Mouse (Mus musculus): ENCODE measurements at regions not wholly inside any gene's neighbourhood (a gene's known extent, or its start where the extent isn't known, plus 50 kb on each side); places are given as distances from the start of the nearest gene placed in this dataset.

DNA sequence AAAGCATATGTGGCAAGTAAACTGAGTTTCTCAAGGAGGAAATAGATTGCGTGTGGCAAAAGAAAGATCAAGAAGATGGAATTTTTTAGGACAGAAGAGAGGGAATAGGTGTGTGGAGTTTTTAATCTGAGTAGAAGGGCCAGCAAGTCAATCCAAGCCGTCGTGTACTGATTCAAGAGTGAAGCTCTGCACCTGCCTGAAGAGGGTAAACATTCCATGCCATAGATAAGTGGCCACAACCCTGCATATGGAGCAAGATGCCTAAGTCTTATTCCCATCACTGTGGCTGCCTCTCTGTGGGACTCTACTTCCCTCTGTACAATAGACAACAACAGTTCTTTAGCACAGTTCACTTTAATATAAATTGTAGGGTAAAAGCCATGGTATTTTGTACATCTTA, 443.4 kb downstream of the Tns1 start:
- no peaks in the 10 kb centered on the region for H3K4me1 ChIP-seq (ENCODE audit: control insufficient read depth in 1 of 2, insufficient read depth in 2 of 2, low read length in 2 of 2)
- H3K36me3 ChIP-seq (ENCODE audit: control insufficient read depth in 1 of 2, insufficient read depth in 2 of 2, low read length in 2 of 2) = no peaks in the 10 kb centered on the region
- no peaks in the 10 kb centered on the region for H3K27me3 ChIP-seq (ENCODE audit: control insufficient read depth in 1 of 2, insufficient read depth in 2 of 2, low read length in 2 of 2)
- no peaks in the 10 kb centered on the region for H3K9me3 ChIP-seq (replicated peaks; ENCODE audit: insufficient read depth, low read length)
- H3K4me3 ChIP-seq (ENCODE audit: control insufficient read depth in 1 of 2, insufficient read depth in 1 of 2, low read depth in 2 of 2, low read length in 2 of 2) = no peak overlapping the region
- TF ChIP-seq MAFK (IDR thresholded peaks at IDR 0.05; ENCODE audit: borderline replicate concordance, low read depth, low read length) = no peak
- TF ChIP-seq GATA1 (IDR thresholded peaks at IDR 0.05; ENCODE audit: low read depth, low read length) = no peak
- no peak for TF ChIP-seq CTCF (IDR thresholded peaks at IDR 0.05 in 2 of 3, conservative IDR thresholded peaks at IDR 0.05 in 1 of 3; ENCODE audit: control insufficient read depth in 1 of 3, insufficient read depth in 1 of 3, low read depth in 2 of 3, low read length in 3 of 3, poor library complexity in 1 of 3, severe bottlenecking in 1 of 3)
- no peak for TF ChIP-seq MXI1 (IDR thresholded peaks at IDR 0.05; ENCODE audit: low read depth, low read length)
- TF ChIP-seq POLR2A (IDR thresholded peaks at IDR 0.05; ENCODE audit: control insufficient read depth in 1 of 2, insufficient read depth in 1 of 2, low read depth in 1 of 2, low read length in 2 of 2, poor library complexity in 1 of 2) = no peak
- no peak for TF ChIP-seq GABPA (IDR thresholded peaks at IDR 0.05; ENCODE audit: low read depth, low read length)
- H3K27ac ChIP-seq (ENCODE audit: control insufficient read depth, low read depth, low read length) = no peak overlapping the region
- H3K79me2 ChIP-seq (ENCODE audit: control insufficient read depth, insufficient read depth, low read length, poor library complexity) = no peaks in the 10 kb centered on the region
- no peak for DNase-seq (ENCODE audit: low read depth, low spot score)
- no peak overlapping the region for H3K9ac ChIP-seq (ENCODE audit: control insufficient read depth, low read depth, low read length, poor library complexity, severe bottlenecking)

DNA sequence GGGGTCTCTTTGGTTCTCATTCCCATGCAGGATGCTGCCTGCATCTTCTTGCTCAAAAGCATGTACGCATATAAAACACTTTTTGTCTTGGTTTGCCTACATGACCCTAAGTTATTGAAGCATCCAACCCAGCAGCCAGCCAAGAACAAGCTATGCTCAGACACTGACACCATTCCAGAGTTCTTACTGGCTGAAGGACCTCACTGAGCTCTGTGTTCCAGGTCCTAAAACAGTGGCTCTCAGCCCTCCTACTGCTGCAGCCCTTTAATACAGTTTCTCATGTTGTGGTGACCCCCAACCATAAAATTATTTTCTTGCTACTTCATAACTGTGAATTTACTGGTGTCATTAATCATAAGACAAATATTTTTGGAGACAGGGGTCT, 450.4 kb downstream of the Tns1 start:
- Histone ChIP-seq H3K36me3 (ENCODE audit: control insufficient read depth in 1 of 2, insufficient read depth in 2 of 2, low read length in 2 of 2) (no peaks in the 10 kb centered on the region), H3K4me3 (ENCODE audit: control insufficient read depth in 1 of 2, insufficient read depth in 1 of 2, low read depth in 2 of 2, low read length in 2 of 2) (no peak overlapping the region), H3K27me3 (ENCODE audit: control insufficient read depth in 1 of 2, insufficient read depth in 2 of 2, low read length in 2 of 2) (no peaks in the 10 kb centered on the region), H3K27ac (ENCODE audit: control insufficient read depth, low read depth, low read length) (no peak overlapping the region), H3K9me3 (replicated peaks; ENCODE audit: insufficient read depth, low read length) (no peaks in the 10 kb centered on the region), H3K79me2 (ENCODE audit: control insufficient read depth, insufficient read depth, low read length, poor library complexity) (no peaks in the 10 kb centered on the region), H3K4me1 (ENCODE audit: control insufficient read depth in 1 of 2, insufficient read depth in 2 of 2, low read length in 2 of 2) (no peaks in the 10 kb centered on the region), H3K9ac (ENCODE audit: control insufficient read depth, low read depth, low read length, poor library complexity, severe bottlenecking) (no peak overlapping the region)
- no peak for DNase-seq (ENCODE audit: low read depth, low spot score)
- no peak for TF ChIP-seq TAL1 (IDR thresholded peaks at IDR 0.05; ENCODE audit: low read length)
- TF ChIP-seq UBTF (IDR thresholded peaks at IDR 0.05; ENCODE audit: borderline replicate concordance, insufficient read depth, low read depth, low read length) = no peak
- no peak for TF ChIP-seq SMC3 (IDR thresholded peaks at IDR 0.05; ENCODE audit: low read depth, low read length)
- TF ChIP-seq GABPA (IDR thresholded peaks at IDR 0.05; ENCODE audit: low read depth, low read length) = no peak
- no peak for TF ChIP-seq ZMIZ1 (IDR thresholded peaks at IDR 0.05; ENCODE audit: low read depth, low read length)
- TF ChIP-seq NRF1 (IDR thresholded peaks at IDR 0.05; ENCODE audit: insufficient read depth, low read depth, low read length, poor library complexity, severe bottlenecking) = no peak
- no peak for TF ChIP-seq KAT2A (conservative IDR thresholded peaks at IDR 0.05; ENCODE audit: low read depth, low read length)
- no peak for TF ChIP-seq MXI1 (IDR thresholded peaks at IDR 0.05; ENCODE audit: low read depth, low read length)
- no peak for TF ChIP-seq SIN3A (IDR thresholded peaks at IDR 0.05; ENCODE audit: low read length)
- TF ChIP-seq ZKSCAN1 (IDR thresholded peaks at IDR 0.05; ENCODE audit: low read depth, low read length) = no peak
- TF ChIP-seq RAD21 (IDR thresholded peaks at IDR 0.05; ENCODE audit: low read depth, low read length) = no peak
